Mouse (Mus musculus) C2C12 (cell line): ENCODE measurements at regions not wholly inside any gene's neighbourhood (a gene's known extent, or its start where the extent isn't known, plus 50 kb on each side); places are given as distances from the start of the nearest gene placed in this dataset.

Source experiments
- H3K27me3 ChIP-seq: one replicate; pipeline ENCODE4 v1.6.1; 2011; ENCODE audit not compliant: control insufficient read depth, insufficient read depth, insufficient read length
- H3K36me3 ChIP-seq: one replicate; pipeline ENCODE4 v1.6.1; 2011; ENCODE audit not compliant: control insufficient read depth, insufficient read depth
- H3K4me3 ChIP-seq: one replicate; pipeline ENCODE4 v1.5.1; 2011; ENCODE audit warnings: mild to moderate bottlenecking, control low read depth; ENCODE audit not compliant: poor library complexity, insufficient read depth, severe bottlenecking
- H3K79me2 ChIP-seq: one replicate; pipeline ENCODE4 v1.6.1; 2011; ENCODE audit not compliant: control insufficient read depth, insufficient read depth
- H3K79me3 ChIP-seq: one replicate; pipeline ENCODE4 v1.6.1; 2011; ENCODE audit warnings: low read depth, control low read depth
- H3ac ChIP-seq: one replicate; pipeline ENCODE3; 2011; ENCODE audit warnings: low read depth; ENCODE audit not compliant: control insufficient read depth, insufficient read length
- CEBPB ChIP-seq: IDR thresholded peaks from one replicate; pipeline ENCODE4 v1.6.1; 2011; ENCODE audit warnings: low read depth, mild to moderate bottlenecking, control low read depth, moderate library complexity
- CTCF ChIP-seq: IDR thresholded peaks from one replicate; pipeline ENCODE4 v1.5.1; 2011; ENCODE audit not compliant: control insufficient read depth, insufficient read depth, insufficient read length
- FOSL1 ChIP-seq: IDR thresholded peaks from one replicate; pipeline ENCODE4 v1.8.0; 2011; ENCODE audit warnings: mild to moderate bottlenecking, low read length; ENCODE audit not compliant: poor library complexity, insufficient read depth, severe bottlenecking
- MAX ChIP-seq: IDR thresholded peaks from one replicate; pipeline ENCODE4 v1.6.1; 2011; ENCODE audit warnings: mild to moderate bottlenecking, control low read depth
- MYOD1 ChIP-seq: IDR thresholded peaks from one replicate; pipeline ENCODE4 v1.6.1; 2011; ENCODE audit warnings: low read depth; ENCODE audit not compliant: control insufficient read depth, insufficient read length
- MYOG ChIP-seq: IDR thresholded peaks from one replicate; pipeline ENCODE4 v1.6.1; 2011; ENCODE audit not compliant: control insufficient read depth, insufficient read length; ENCODE audit errors: extremely low read depth
- USF1 ChIP-seq: IDR thresholded peaks from one replicate; pipeline ENCODE4 v1.6.1; 2011; ENCODE audit warnings: low read depth, mild to moderate bottlenecking, control low read depth, moderate library complexity

- Histone ChIP-seq H3K27me3 (no peaks in the 10 kb centered on the region), H3K4me3 (no peak overlapping the region), H3K79me3 (no peaks in the 10 kb centered on the region), H3K79me2 (no peaks in the 10 kb centered on the region), H3K36me3 (no peaks in the 10 kb centered on the region), H3ac (no peak overlapping the region)
- TF ChIP-seq MAX (no peak), USF1 (no peak), CEBPB (no peak), FOSL1 (no peak), MYOD1 (no peak)
Observed at GRCm38 (mm10) chr12:59589354-59589753, 369.8 kb upstream of the Fbxo33 start.

- H3ac ChIP-seq = no peak overlapping the region
- H3K4me3 ChIP-seq = no peak overlapping the region
- TF ChIP-seq MYOD1 = peak; percentile 57
- TF ChIP-seq CTCF = no peak
- TF ChIP-seq FOSL1 = peak; percentile 71
- no peaks in the 10 kb centered on the region for H3K27me3 ChIP-seq
- no peaks in the 10 kb centered on the region for H3K79me3 ChIP-seq
- no peaks in the 10 kb centered on the region for H3K36me3 ChIP-seq
- no peaks in the 10 kb centered on the region for H3K79me2 ChIP-seq
Observed at GRCm38 (mm10) chr12:59582587-59582986, 363.1 kb upstream of the Fbxo33 start.

- no peak overlapping the region for H3ac ChIP-seq
- H3K79me2 ChIP-seq = no peaks in the 10 kb centered on the region
- H3K79me3 ChIP-seq = no peaks in the 10 kb centered on the region
- no peaks in the 10 kb centered on the region for H3K36me3 ChIP-seq
- H3K27me3 ChIP-seq = no peaks in the 10 kb centered on the region
- H3K4me3 ChIP-seq = no peak overlapping the region
- TF ChIP-seq CTCF = no peak
- no peak for TF ChIP-seq FOSL1
- no peak for TF ChIP-seq MYOD1
- no peak for TF ChIP-seq CEBPB
- no peak for TF ChIP-seq MYOG
- TF ChIP-seq USF1 = no peak
- TF ChIP-seq MAX = no peak
Observed at GRCm38 (mm10) chr12:59579694-59580093, 360.2 kb upstream of the Fbxo33 start.

- TF ChIP-seq CTCF = no peak
- no peak for TF ChIP-seq MYOD1
- TF ChIP-seq USF1 = no peak
- no peak for TF ChIP-seq MYOG
- TF ChIP-seq FOSL1 = no peak
- Histone ChIP-seq H3K79me2 (no peaks in the 10 kb centered on the region), H3K36me3 (no peaks in the 10 kb centered on the region), H3K79me3 (no peaks in the 10 kb centered on the region), H3ac (no peak overlapping the region), H3K4me3 (no peak overlapping the region), H3K27me3 (no peaks in the 10 kb centered on the region)
Observed at GRCm38 (mm10) chr12:59563960-59564359, 344.4 kb upstream of the Fbxo33 start.

- no peaks in the 10 kb centered on the region for H3K36me3 ChIP-seq
- no peak overlapping the region for H3ac ChIP-seq
- no peaks in the 10 kb centered on the region for H3K27me3 ChIP-seq
- H3K4me3 ChIP-seq = no peak overlapping the region
- TF ChIP-seq USF1 = no peak
- TF ChIP-seq MYOD1 = no peak
- no peak for TF ChIP-seq FOSL1
- TF ChIP-seq CEBPB = no peak
- no peaks in the 10 kb centered on the region for H3K79me3 ChIP-seq
- no peaks in the 10 kb centered on the region for H3K79me2 ChIP-seq
Observed at GRCm38 (mm10) chr12:59539788-59540187, 320.3 kb upstream of the Fbxo33 start.

- no peaks in the 10 kb centered on the region for H3K27me3 ChIP-seq
- H3K4me3 ChIP-seq = no peak overlapping the region
- no peaks in the 10 kb centered on the region for H3K79me2 ChIP-seq
- H3K36me3 ChIP-seq = no peaks in the 10 kb centered on the region
- no peak overlapping the region for H3ac ChIP-seq
- TF ChIP-seq FOSL1 (no peak), CEBPB (no peak), MYOG (no peak), MYOD1 (no peak), MAX (no peak), CTCF (no peak), USF1 (no peak)
- no peaks in the 10 kb centered on the region for H3K79me3 ChIP-seq
Observed at GRCm38 (mm10) chr12:59530521-59530920, 311.0 kb upstream of the Fbxo33 start.
